Mouse (Mus musculus) B cell, adult 2 months (primary cell): ENCODE results near the gene Rasgef1a.
A peak's percentile ranks its signal among the peaks of the same experiment; 100 is the strongest.

Experiments
- DNase-seq, 2 experiments: peaks; one replicate each; pipeline ENCODE4 v3.0.0; 2022

Rasgef1a gene

GRCm38 (mm10) chr6:118076256-118076655, 65.0 kb downstream of the Rasgef1a start:
- DNase-seq, result no peak

- DNase-seq, result no peak
Measured at GRCm38 (mm10) chr6:118076748-118077147, 65.5 kb downstream of the Rasgef1a start.

- DNase-seq, result no peak
Measured at GRCm38 (mm10) chr6:118077421-118077820, 66.2 kb downstream of the Rasgef1a start.

- no peak for DNase-seq
Measured at GRCm38 (mm10) chr6:118078751-118079150, 67.5 kb downstream of the Rasgef1a start.

GRCm38 (mm10) chr6:118079292-118079691, 68.1 kb downstream of the Rasgef1a start:
- DNase-seq, result no peak

- no peak for DNase-seq
Measured at GRCm38 (mm10) chr6:118079762-118080465, 68.7 kb downstream of the Rasgef1a start.

GRCm38 (mm10) chr6:118080711-118081110, 69.5 kb downstream of the Rasgef1a start:
- no peak for DNase-seq

- DNase-seq, result no peak
Measured at GRCm38 (mm10) chr6:118082384-118082783, 71.1 kb downstream of the Rasgef1a start.

GRCm38 (mm10) chr6:118083608-118084007, 72.4 kb downstream of the Rasgef1a start:
- DNase-seq, result no peak

GRCm38 (mm10) chr6:118084596-118084995, 73.4 kb downstream of the Rasgef1a start:
- no peak for DNase-seq

GRCm38 (mm10) chr6:118087955-118088354, 76.7 kb downstream of the Rasgef1a start:
- peak; percentile 15 to 17 for DNase-seq

- DNase-seq, result no peak
Measured at GRCm38 (mm10) chr6:118088750-118089440, 77.7 kb downstream of the Rasgef1a start.

- DNase-seq, result no peak
Measured at GRCm38 (mm10) chr6:118090827-118091226, 79.6 kb downstream of the Rasgef1a start.

- no peak for DNase-seq
Measured at GRCm38 (mm10) chr6:118097765-118098365, 86.6 kb downstream of the Rasgef1a start.

GRCm38 (mm10) chr6:118099311-118099802, 88.1 kb downstream of the Rasgef1a start:
- DNase-seq, result peak; percentile 8 to 14

- DNase-seq, result no peak
Measured at GRCm38 (mm10) chr6:118111810-118112209, 100.6 kb downstream of the Rasgef1a start.

GRCm38 (mm10) chr6:118122767-118123166, 111.5 kb downstream of the Rasgef1a start:
- DNase-seq, result no peak

GRCm38 (mm10) chr6:118126577-118126976, 115.3 kb downstream of the Rasgef1a start:
- no peak for DNase-seq

- DNase-seq, result no peak
Measured at GRCm38 (mm10) chr6:118127198-118127597, 116.0 kb downstream of the Rasgef1a start.

GRCm38 (mm10) chr6:118127827-118128487, 116.7 kb downstream of the Rasgef1a start:
- no peak for DNase-seq

- no peak for DNase-seq
Measured at GRCm38 (mm10) chr6:118130022-118130421, 118.8 kb downstream of the Rasgef1a start.

- DNase-seq, result peak; percentile 10 to 12
Measured at GRCm38 (mm10) chr6:118134461-118134860, 123.2 kb downstream of the Rasgef1a start.

- peak in 1 of 2 experiments; percentile 10 for DNase-seq
Measured at GRCm38 (mm10) chr6:118137148-118137547, 125.9 kb downstream of the Rasgef1a start.
